Mouse (Mus musculus): ENCODE results near the gene Mipol1.
"Not testable (repeated sequence)": the region's sequence is repeated elsewhere in the genome, so short reads cannot be mapped to it uniquely, and the experiment has no call there.

Mipol1 gene

DNA sequence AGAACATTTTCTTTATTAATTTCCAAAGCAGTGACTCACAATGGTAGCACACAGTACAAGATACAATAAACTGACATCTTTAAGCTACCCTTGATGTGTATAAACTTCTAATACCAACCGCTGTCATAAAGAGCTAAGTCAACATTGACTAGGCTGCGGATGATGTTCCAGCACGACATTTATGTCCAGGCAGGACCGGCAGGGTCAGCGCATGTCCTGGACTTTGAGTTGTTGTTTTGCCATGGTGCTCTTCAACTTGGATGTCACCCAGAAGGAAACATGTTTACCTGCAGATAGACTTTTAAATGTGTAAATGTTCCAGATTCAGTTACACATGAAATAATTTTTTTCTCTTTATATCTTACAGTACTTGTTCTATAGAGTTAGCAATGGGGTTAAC, 194.7 kb downstream of the Mipol1 start:
- no peak for DNase-seq (ENCODE audit: low read depth, low spot score)

DNA sequence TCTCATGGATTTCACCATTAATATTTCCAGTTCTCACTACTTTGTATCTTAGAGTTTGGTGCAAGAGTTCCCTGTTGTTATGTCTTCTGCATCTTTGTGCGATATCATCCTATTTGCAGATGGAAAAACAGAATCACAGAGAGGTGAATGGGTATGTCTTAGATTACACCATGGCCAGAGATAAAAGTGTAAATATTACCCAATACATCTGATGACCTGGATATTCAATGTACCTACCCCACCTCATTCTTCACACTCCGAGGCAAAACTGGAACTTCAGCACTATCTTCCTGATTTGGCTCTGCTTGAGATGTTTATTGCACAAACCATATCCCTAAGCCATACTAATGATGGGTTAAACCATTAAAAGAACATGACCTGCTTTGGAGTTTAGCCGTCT, 198.0 kb downstream of the Mipol1 start:
- DNase-seq (ENCODE audit: low read depth, low spot score): no peak

DNA sequence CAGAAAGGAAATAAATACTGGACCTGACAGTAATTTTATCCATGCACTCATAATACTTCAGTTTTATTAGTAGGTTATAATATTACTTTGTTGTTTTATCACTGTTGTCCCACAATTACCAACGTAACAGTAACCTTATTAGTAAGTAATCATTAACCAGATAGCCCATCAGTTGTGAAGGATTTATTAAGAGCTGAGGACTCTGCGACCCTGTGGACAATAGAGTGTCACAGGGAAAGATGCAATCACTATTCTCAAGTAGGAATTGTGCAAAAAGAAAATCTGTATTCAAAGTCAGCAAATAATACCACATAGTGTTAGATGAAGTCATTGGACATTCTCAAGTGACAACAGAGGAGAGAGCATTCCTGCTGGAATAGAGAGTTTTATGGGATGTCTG, 198.5 kb downstream of the Mipol1 start:
- DNase-seq (ENCODE audit: low read depth, low spot score): no peak

DNA sequence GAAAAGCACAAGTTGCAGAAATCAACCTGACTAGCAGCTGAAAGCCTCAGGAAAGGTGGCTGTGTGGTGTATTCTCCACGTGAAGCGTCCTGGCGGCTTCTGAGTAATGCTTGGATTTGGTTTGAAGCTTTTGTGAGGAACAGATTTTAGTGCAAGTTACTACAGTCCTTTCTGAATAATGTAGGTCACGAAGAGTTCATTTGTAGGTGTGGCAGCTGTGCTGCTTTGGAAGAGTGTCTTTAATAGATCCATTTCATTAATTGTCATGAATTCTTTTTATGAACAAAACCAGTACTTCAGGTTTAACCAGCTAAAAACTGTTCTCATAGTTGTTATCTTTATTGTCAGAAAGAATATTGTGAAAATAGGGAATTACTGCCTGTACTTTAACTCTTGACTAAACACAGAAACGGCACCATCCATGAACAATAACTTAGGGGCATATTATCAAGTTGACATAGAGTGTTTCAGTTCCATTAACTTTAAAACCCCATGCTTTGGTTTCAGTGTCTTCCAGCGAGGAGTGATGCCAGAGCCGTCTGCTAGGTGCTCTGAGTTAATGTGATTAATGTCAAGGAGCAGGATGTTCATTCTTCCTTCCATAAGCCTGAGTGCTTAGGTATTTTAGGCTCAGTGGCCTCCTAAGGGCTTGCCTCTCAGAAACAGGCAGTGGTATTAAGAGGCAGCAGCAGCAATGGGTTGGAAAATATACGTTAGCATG, 206.9 kb downstream of the Mipol1 start:
- DNase-seq (ENCODE audit: low read depth, low spot score): not testable (repeated sequence)

- DNase-seq (ENCODE audit: low read depth, low spot score): no peak
Observed at GRCm38 (mm10) chr12:57444281-57444903, 214.2 kb downstream of the Mipol1 start.

DNA sequence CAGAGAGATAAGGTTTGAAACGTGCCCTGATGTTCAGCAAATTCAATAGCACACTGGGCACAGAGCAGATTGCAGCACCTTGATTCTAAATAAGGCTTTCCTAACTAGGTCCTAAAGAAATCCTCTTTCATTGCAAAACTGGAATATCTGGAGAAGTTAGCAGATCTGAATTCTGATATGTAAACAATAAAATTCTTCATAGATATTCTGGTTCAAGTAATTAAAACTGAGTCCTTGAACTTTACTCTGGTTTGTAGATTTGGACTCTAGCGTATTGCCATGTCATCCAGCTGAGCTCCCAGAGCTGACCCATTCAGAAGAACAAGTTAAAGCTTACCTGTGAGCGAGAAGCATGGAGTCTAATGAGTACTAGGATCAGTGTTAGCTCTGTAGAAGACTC, 217.1 kb downstream of the Mipol1 start:
- DNase-seq (ENCODE audit: low read depth, low spot score): no peak

GRCm38 (mm10) chr12:57449299-57449698, 219.1 kb downstream of the Mipol1 start:
- DNase-seq (ENCODE audit: low read depth, low spot score): no peak

GRCm38 (mm10) chr12:57450017-57450583, 219.9 kb downstream of the Mipol1 start:
- DNase-seq (ENCODE audit: low read depth, low spot score): no peak

DNA sequence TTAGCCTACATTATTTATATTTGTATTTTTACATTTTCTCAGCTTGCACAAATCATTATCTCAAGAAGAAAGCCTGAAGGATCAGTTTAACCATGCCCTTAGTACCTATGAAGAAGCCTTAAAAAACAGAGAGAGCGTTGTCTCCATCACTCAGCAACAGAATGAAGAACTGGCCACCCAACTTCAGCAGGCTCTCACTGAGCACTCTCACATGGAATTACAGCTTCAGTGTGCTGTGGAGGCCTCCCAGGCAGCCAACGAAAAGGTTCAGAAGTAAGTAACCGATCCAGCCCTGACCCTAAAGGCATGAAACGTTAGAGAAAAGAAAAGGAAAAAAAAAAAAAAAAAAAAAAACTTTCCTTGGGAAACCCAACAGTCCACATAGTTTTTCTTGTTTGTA, 226.7 kb downstream of the Mipol1 start:
- no peak for DNase-seq (ENCODE audit: low read depth, low spot score)

DNA sequence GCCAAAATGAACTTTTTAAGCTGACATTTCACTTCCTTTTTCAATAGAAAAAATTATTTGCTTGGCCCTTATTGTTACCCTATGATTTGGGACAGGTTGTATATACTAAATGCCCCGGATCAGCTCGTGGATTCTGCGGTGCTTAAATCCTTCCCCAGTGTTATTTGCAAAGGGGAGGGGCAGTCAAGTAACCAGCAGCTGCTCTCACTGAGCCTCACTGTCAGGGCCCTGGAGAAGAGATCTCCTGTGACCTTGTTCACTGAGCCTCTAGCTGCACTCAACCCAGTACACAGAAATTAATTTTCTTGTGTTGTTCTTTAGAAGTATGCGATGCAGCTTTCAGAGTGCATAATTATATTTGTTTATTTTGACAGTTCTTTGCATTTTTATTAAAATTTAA, 227.1 kb downstream of the Mipol1 start:
- DNase-seq (ENCODE audit: low read depth, low spot score): no peak

DNA sequence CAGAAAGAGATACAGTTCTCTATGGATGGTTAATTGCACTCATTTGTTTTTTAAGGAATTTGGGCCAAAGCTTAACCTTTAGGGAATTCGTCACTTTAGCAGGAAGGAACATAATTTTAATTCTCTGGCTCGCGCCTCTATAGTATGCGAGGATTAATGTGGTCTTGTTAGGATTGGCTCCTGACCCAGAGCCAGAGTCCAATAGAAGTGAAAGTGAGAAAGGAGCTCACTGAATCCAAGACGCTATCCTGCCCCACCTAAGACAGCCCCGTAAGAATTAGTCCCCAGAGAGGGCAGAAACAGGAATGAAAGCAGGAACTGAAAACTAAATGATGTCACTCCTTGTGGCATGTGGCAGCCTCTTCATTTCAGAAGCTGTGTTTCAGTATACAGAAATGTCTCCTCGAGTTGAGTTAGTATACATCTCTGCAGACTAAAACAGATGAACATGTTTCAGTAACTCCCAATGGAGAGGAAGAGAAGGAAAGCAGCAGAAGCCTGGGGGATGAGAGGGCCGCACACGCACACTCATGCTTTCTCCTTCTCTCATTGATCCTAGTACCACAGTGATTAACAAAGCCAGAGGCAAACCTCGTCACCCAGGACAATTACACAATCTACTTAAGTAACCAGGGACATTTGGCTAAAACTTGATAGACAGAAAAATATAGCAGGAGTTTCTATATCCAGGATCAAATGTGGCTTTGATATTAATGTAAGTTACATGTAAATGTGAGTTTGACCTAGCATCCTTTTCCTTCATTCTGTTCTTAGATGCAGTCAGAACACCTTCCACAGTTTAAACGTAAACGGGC, 234.5 kb downstream of the Mipol1 start:
- DNase-seq (ENCODE audit: low read depth, low spot score): no peak

DNA sequence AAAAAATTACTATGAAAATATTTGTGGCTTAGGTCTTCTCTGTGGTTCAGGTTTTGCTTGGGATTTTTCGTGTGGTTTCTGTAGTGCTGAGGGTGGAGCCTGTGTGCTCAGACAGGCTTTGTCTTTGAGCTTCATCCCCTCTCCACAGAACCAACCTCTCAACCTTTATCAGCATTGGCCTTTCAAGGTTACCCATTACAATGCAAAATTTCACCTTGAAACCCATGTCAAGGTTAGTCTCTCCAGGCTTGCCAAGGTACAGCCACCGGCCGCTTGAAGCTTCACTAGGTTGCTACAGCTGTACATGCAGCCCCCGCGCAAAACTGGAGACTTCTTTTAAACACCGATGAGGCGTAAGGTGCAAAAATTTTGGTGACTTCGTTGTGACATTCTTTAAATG, 241.6 kb downstream of the Mipol1 start:
- no peak for DNase-seq (ENCODE audit: low read depth, low spot score)

GRCm38 (mm10) chr12:57476876-57477275, 246.6 kb downstream of the Mipol1 start:
- DNase-seq (ENCODE audit: low read depth, low spot score): no peak

DNA sequence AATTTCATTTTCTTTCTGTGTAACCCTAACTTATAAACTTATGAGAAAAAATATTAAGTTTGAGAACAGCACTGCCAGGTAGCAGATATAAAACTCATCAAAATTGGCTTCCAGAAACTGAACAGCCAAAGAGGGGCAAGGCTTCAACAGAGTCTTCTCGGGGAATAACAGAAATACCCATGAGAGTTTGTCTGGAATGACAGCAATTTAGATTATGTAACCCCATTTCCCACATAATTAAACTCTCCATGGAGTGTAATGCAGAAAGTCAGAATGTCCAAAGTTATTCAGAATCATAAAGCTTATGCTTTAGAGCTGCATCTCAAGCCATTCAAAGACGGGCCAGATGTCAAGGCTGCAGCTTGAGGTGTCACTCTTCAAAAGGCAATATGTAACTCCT, 251.6 kb downstream of the Mipol1 start:
- no peak for DNase-seq (ENCODE audit: low read depth, low spot score)

GRCm38 (mm10) chr12:57496347-57497119, 266.3 kb downstream of the Mipol1 start:
- no peak for DNase-seq (ENCODE audit: low read depth, low spot score)

GRCm38 (mm10) chr12:57500246-57500645, 270.0 kb downstream of the Mipol1 start:
- no peak for DNase-seq (ENCODE audit: low read depth, low spot score)

DNA sequence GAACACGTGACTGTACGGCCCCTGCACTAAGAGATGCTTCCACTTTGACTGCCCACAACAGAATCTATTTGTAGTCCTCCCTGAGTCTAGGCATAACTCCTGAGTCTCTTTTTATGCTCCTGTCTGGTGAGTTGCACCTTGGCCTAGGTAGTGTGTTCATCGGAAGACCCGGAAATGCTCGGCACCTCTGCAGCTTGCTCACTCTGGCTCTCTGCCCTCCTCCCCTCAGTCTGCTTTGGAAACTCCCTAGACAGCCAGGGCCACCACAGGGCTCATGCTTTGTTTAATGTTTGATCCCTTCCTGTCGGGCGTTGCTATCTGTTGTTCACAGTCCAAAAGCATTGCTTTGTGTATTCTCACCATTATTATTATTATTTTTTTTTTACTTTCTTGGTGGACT, 275.1 kb downstream of the Mipol1 start:
- DNase-seq (ENCODE audit: low read depth, low spot score): no peak

GRCm38 (mm10) chr12:57508938-57509337, 278.7 kb downstream of the Mipol1 start:
- no peak for DNase-seq (ENCODE audit: low read depth, low spot score)

GRCm38 (mm10) chr12:57509726-57510125, 279.5 kb downstream of the Mipol1 start:
- no peak for DNase-seq (ENCODE audit: low read depth, low spot score)

- DNase-seq (ENCODE audit: low read depth, low spot score): no peak
Observed at GRCm38 (mm10) chr12:57511127-57511526, 280.9 kb downstream of the Mipol1 start.

GRCm38 (mm10) chr12:57511560-57511959, 281.3 kb downstream of the Mipol1 start:
- no peak for DNase-seq (ENCODE audit: low read depth, low spot score)

GRCm38 (mm10) chr12:57514552-57514951, 284.3 kb downstream of the Mipol1 start:
- DNase-seq (ENCODE audit: low read depth, low spot score): no peak

Measured in retina, adult 2 months (tissue).